ENCODE assay signal across 27 mouse cellular contexts in the genomic region with DNA sequence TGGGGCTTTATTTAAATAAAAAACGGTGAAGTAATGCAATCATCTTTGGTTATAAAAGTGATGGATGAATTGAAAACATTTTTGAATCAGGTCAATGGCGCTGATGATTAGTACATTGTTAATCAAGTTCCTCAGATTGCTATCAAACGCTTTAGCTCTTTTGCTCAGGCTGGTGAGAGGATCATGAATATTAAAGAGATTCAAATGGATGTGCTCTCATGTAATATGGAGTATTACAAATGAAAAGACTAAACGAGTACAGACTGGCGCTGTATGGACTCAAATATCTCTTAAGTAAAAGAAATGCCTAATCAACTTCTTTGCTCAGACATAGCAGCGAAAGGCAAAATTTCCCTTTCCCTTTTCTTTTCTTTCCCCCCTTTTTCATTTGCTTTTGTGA.
"Had no signal": no experiment of that assay in that cellular context is flagged by ENCODE, and none has a peak within 500 bp of the region (broad histone marks: within the 10 kb centered on the region; RNA-seq: fewer than 3 reads in every experiment).

No protein-coding gene starts in this region.

- DNase-seq: gastrocnemius, postnatal 14 days; gastrocnemius, postnatal 36 days; heart, adult 11 months; heart, adult 2 months; heart, postnatal 14 days; heart, postnatal 36 days; kidney, adult 11 months; kidney, adult 2 months; kidney, adult 9 months; kidney, postnatal 14 days; kidney, postnatal 36 days; layer of hippocampus, adult 9-11 months; layer of hippocampus, postnatal 36 days; left cerebral cortex, postnatal 4 days had no signal

- H3K9ac ChIP-seq: heart, embryonic 13.5 days; heart, embryonic 15.5 days; hindbrain, embryonic 13.5 days; hindbrain, embryonic 15.5 days; kidney, embryonic 15.5 days; limb, embryonic 13.5 days; limb, embryonic 15.5 days; liver, embryonic 12.5 days; liver, embryonic 14.5 days had no signal

- H3K36me3 ChIP-seq: heart, embryonic 13.5 days; heart, embryonic 15.5 days; hindbrain, embryonic 13.5 days; hindbrain, embryonic 15.5 days; kidney, embryonic 15.5 days; limb, embryonic 13.5 days; limb, embryonic 15.5 days; liver, embryonic 12.5 days had no signal

- H3K4me3 ChIP-seq: heart, adult 2 months; heart, embryonic 13.5 days; heart, embryonic 15.5 days; hindbrain, embryonic 13.5 days; hindbrain, embryonic 15.5 days; kidney, embryonic 15.5 days; limb, embryonic 13.5 days; limb, embryonic 15.5 days; liver, embryonic 12.5 days had no signal

- H3K27ac ChIP-seq: heart, adult 2 months; heart, embryonic 13.5 days; heart, embryonic 15.5 days; hindbrain, embryonic 13.5 days; hindbrain, embryonic 15.5 days; hindbrain, postnatal 0 days; kidney, embryonic 15.5 days; kidney, postnatal 0 days; limb, embryonic 13.5 days; limb, embryonic 15.5 days; liver, embryonic 12.5 days; liver, embryonic 14.5 days had no signal

- H3K4me1 ChIP-seq: heart, embryonic 13.5 days; heart, embryonic 15.5 days; hindbrain, embryonic 13.5 days; hindbrain, embryonic 15.5 days; kidney, embryonic 15.5 days; limb, embryonic 13.5 days; limb, embryonic 15.5 days; liver, embryonic 12.5 days had no signal

- H3K4me2 ChIP-seq: heart, embryonic 11.5 days; heart, embryonic 13.5 days; heart, embryonic 15.5 days; hindbrain, embryonic 13.5 days; hindbrain, embryonic 15.5 days; kidney, embryonic 15.5 days; limb, embryonic 13.5 days; limb, embryonic 15.5 days; liver, embryonic 12.5 days had no signal

- H3K9me3 ChIP-seq: heart, embryonic 13.5 days; heart, embryonic 15.5 days; hindbrain, embryonic 13.5 days; hindbrain, embryonic 15.5 days; kidney, embryonic 15.5 days; limb, embryonic 13.5 days; limb, embryonic 15.5 days; liver, embryonic 12.5 days had no signal

- ATAC-seq: hindbrain, postnatal 0 days; intestine, embryonic 16.5 days; liver, embryonic 12.5 days had no signal

- H3K27me3 ChIP-seq: heart, embryonic 13.5 days; heart, embryonic 15.5 days; hindbrain, embryonic 13.5 days; hindbrain, embryonic 15.5 days; kidney, embryonic 15.5 days; limb, embryonic 13.5 days; limb, embryonic 15.5 days; liver, embryonic 12.5 days had no signal
